Mouse (Mus musculus) CD4-positive, CD25-positive, alpha-beta regulatory T cell (primary cell): ENCODE results near the gene Tas2r107. TPM values are rescaled to one million over a fixed set of nuclear protein-coding genes. Genes with fewer than 3 reads are reported as not detected.

Experiments used
- polyA plus RNA-seq: library from polyadenylated mRNA; unstranded; fragments of 100-300 nt; shearing (Covaris generic); gene quantifications from one replicate; pipeline ENCODE4 v1.2.1, GENCODE M21; 2017

The Tas2r107 gene
- not detected for polyA plus RNA-seq

DNA sequence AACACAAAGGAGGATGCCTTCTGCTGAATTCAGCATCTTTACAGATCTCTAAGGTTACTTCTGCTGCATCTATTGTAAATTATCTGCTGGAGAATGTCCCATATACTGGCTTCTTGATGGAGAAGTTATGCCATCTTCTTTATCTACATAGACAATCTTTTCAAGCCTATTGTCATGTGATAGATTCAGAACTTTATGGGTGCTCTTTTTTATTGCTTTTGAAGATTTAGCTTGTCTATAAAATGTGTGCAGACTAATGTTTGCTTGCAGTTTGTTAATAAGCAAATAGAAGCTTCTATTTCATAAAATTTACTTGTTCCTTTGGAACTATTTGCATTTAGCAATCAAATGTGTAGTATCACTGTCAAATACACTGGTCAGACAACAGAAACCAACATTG, at the start of gene Tas2r107:
Tas2r107 (minus strand) TSS at position 101 of the 400 bp plus-strand sequence.

DNA sequence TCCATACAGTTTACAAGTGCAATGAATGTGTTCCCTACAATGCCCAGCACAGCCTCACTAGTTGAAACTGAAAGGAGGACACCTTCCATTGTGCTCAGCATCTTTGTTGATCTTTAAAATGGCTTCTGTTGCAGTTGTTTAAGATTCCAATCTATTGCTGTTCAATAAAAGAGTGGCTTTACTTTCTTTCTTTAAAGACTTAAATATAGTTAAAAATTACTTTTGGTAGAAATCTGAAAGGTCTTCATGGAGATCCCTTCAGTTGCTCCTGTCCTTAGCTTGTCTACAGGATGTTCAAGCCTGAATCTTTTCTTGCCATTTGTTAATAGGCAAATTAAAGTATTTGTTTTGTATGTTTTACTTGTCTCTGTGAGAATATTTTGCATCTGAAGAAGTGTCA, 30.0 kb upstream of the Tas2r107 start, which contains the start of gene Tas2r114:
Tas2r114 (minus strand) TSS at position 101 of the 400 bp plus-strand sequence.

GRCm38 (mm10) chr6:131687395-131687794, 27.4 kb upstream of the Tas2r107 start, which contains the start of gene Tas2r105:
TSS of gene Tas2r105 (minus strand) at chr6:131687495.

DNA sequence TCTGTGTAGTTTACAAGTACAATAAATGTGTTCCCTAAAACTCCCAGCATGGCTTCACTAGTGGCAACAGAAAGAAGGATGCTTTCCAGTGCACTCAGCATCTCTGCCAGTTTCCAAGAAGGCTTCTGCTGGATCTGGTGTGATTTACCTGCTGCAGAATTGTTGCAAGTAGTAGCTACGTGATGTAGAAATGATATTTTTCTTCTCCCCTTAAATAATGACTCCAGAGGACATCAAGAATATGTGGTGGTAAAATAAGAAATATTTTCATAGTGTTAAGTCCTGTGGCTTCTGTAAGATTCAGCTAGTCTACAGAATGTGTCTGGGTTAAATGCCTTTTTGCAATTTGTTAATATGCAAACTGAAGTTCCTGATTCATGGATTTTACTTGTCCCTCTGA, 25.7 kb upstream of the Tas2r107 start, which contains the start of gene Tas2r104:
Tas2r104 (minus strand) TSS at position 101 of the 400 bp plus-strand sequence.

GRCm38 (mm10) chr6:131678786-131679185, 18.8 kb upstream of the Tas2r107 start, which contains the start of gene Tas2r106:
TSS of gene Tas2r106 (minus strand) at chr6:131678886.

DNA sequence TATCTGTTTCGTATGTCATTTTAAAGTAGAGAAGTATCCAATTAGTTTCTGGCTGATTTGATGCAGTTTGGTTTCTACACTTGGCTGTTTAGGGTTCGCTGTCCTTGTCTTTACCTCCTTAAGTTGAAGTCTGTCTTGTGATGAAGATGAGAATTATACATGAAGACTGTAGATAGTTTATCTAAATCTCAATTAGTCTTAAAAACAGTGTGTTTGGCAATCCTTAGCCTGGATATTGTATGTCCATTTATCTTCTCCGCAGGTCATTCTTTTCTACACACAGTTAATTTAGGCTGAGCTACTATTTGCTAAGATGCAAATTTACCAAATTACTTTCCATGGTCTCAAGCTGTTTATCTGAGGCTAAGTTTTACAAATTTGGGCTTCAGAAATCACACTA, 29.1 kb downstream of the Tas2r107 start, which contains the start of gene Tas2r130:
Tas2r130 (minus strand) TSS at position 101 of the 400 bp plus-strand sequence.

Other genes with a start within 250 kb of the Tas2r107 start
- gene 5430401F13Rik, start 173.7 kb downstream of the Tas2r107 start, polyA plus RNA-seq, result not detected
- 0.30 TPM for gene Gm6619, start 173.7 kb downstream of the Tas2r107 start, polyA plus RNA-seq
- not detected for gene Tas2r130, start 29.2 kb downstream of the Tas2r107 start, polyA plus RNA-seq
- gene Tas2r106, start 18.7 kb upstream of the Tas2r107 start, polyA plus RNA-seq, result 0.19 TPM
- not detected for gene Tas2r104, start 25.6 kb upstream of the Tas2r107 start, polyA plus RNA-seq
- not detected for gene Tas2r105, start 27.3 kb upstream of the Tas2r107 start, polyA plus RNA-seq
- not detected for gene Tas2r114, start 29.9 kb upstream of the Tas2r107 start, polyA plus RNA-seq